In the genomic region with DNA sequence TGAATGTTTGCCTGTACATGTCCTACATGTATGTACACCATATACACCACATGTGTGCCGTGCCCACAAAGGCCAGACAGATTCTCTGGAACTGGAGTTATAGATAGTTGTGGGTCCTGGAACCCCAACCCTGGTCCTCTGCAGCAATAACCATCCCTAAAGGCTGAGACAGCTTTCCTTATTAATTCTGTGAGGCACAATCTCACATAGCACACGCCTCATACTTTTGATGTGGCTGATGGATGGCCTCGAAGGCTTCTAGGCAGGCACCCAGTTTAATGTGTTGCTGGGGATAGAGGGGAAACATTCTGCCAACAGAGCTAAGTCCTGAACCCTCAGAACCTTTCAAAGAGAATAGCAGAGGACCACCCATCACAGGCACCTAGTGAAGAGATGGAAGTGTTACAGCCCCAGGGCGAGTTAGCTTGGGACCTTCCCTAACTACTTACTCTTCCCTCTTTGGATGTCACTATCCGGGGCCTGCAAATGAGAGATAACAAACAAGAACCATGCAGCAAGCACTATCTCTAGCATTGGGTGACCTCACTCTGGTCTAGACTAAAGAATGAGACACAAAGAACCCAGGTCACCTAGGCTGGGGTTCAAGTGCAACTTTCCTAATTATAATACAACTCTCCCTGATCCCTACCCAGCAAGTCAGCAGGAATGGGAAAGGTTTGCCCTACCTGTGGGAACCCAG, we compare ENCODE assay signal across 19 mouse cellular contexts. TPM values are rescaled to one million over a fixed set of nuclear protein-coding genes. Genes with fewer than 3 reads are reported as not detected.
DNase-seq lines count a peak whose midpoint lies in the region; ATAC-seq and TF ChIP-seq lines count a peak whose summit lies in the region.
"Had no signal": no experiment of that assay in that cellular context is flagged by ENCODE, and none has a peak within 500 bp of the region (broad histone marks: within the 10 kb centered on the region; RNA-seq: fewer than 3 reads in every experiment).

No protein-coding gene starts in this region.

- H3K9me3 ChIP-seq in hindbrain, embryonic 13.5 days = no peaks in the 10 kb centered on the region
- no peaks in the 10 kb centered on the region for H3K9me3 ChIP-seq in hindbrain, embryonic 16.5 days (ENCODE audit: control insufficient read depth, low read length)
- H3K9me3 ChIP-seq in MEL (replicated peaks; ENCODE audit: insufficient read depth, low read length) = no peaks in the 10 kb centered on the region
- no peaks in the 10 kb centered on the region for H3K9me3 ChIP-seq in liver, embryonic 13.5 days (replicated peaks)
- H3K9me3 ChIP-seq: embryonic facial prominence, embryonic 13.5 days; forebrain, embryonic 13.5 days; heart, embryonic 13.5 days had no signal

- H3K4me3 ChIP-seq in hindbrain, embryonic 13.5 days = no peak overlapping the region
- H3K4me3 ChIP-seq in hindbrain, embryonic 16.5 days (ENCODE audit: low read length) = no peak overlapping the region
- H3K4me3 ChIP-seq in MEL (ENCODE audit: control insufficient read depth in 1 of 2, insufficient read depth in 1 of 2, low read depth in 2 of 2, low read length in 2 of 2) = no peak overlapping the region
- H3K4me3 ChIP-seq in liver, embryonic 13.5 days (replicated peaks) = peak overlapping the region; percentile 18; the same call in 1 of the 2 replicates
- H3K4me3 ChIP-seq: embryonic facial prominence, embryonic 13.5 days; forebrain, embryonic 13.5 days; heart, embryonic 13.5 days had no signal

- peak; percentile 86 for DNase-seq in MEL (ENCODE audit: low read depth, low spot score)
- peak; percentile 85 for DNase-seq in c-Kit-positive CD71-positive TER-119-positive erythroid progenitor cells, embryonic 14.5 days (ENCODE audit: low spot score)
- peak; percentile 74 for DNase-seq in liver, embryonic 13.5 days
- no peak for DNase-seq in frontal cortex, adult 2 months (ENCODE audit: extremely low spot score in 1 of 2, low spot score in 1 of 2)
- DNase-seq in Muller cell, postnatal 12 days (ENCODE audit: inconsistent ontology term) = no peak
- DNase-seq: adrenal gland, postnatal 10 days; kidney, postnatal 10 days; lung, adult 18-20 months; midbrain, embryonic 14.5 days; right cerebral cortex, postnatal 14 days; thymus, postnatal 25 days had no signal

- H3K4me1 ChIP-seq in hindbrain, embryonic 13.5 days (replicated peaks) = peaks cover 4% of the 10 kb centered on the region; the same call in 1 of the 2 replicates
- no peaks in the 10 kb centered on the region; the same call in 1 of the 2 replicates for H3K4me1 ChIP-seq in hindbrain, embryonic 16.5 days (ENCODE audit: control insufficient read depth, insufficient read depth, low read depth, low read length)
- H3K4me1 ChIP-seq in MEL (ENCODE audit: control insufficient read depth in 1 of 2, insufficient read depth in 2 of 2, low read length in 2 of 2) = peaks cover 12 to 20% of the 10 kb centered on the region in 2 experiments
- H3K4me1 ChIP-seq in liver, embryonic 13.5 days (replicated peaks) = peaks cover 44% of the 10 kb centered on the region
- H3K4me1 ChIP-seq: embryonic facial prominence, embryonic 13.5 days; heart, embryonic 13.5 days had no signal

- TF ChIP-seq EP300 in MEL (IDR thresholded peaks at IDR 0.05; ENCODE audit: low read depth in 1 of 2, low read length in 2 of 2) = peak; percentile 88 to 89

- no peak for TF ChIP-seq POLR2A in MEL (IDR thresholded peaks at IDR 0.05; ENCODE audit: control insufficient read depth in 1 of 2, insufficient read depth in 1 of 2, low read depth in 1 of 2, low read length in 2 of 2, poor library complexity in 1 of 2)

- TF ChIP-seq CTCF in MEL (IDR thresholded peaks at IDR 0.05 in 2 of 3, conservative IDR thresholded peaks at IDR 0.05 in 1 of 3; ENCODE audit: control insufficient read depth in 1 of 3, insufficient read depth in 1 of 3, low read depth in 2 of 3, low read length in 3 of 3, poor library complexity in 1 of 3, severe bottlenecking in 1 of 3) = no peak

- 86% methylated on average over 5 of the region's 5 CpGs for WGBS in hindbrain, embryonic 13.5 days
- 86% methylated on average over 5 of the region's 5 CpGs for WGBS in hindbrain, embryonic 16.5 days
- WGBS in liver, embryonic 13.5 days (ENCODE audit: insufficient replicate concordance) = 32% methylated on average over 5 of the region's 5 CpGs

- H3K27me3 ChIP-seq in hindbrain, embryonic 13.5 days = peaks cover 40% of the 10 kb centered on the region
- no peaks in the 10 kb centered on the region; the same call in none of the 2 replicates for H3K27me3 ChIP-seq in hindbrain, embryonic 16.5 days (replicated peaks; ENCODE audit: control insufficient read depth, insufficient read depth, low read length)
- H3K27me3 ChIP-seq in MEL (ENCODE audit: control insufficient read depth in 1 of 2, insufficient read depth in 2 of 2, low read length in 2 of 2) = no peaks in the 10 kb centered on the region
- H3K27me3 ChIP-seq in liver, embryonic 13.5 days = peaks cover 30% of the 10 kb centered on the region

- no peak overlapping the region for H3K4me2 ChIP-seq in hindbrain, embryonic 13.5 days
- H3K4me2 ChIP-seq in hindbrain, embryonic 16.5 days (ENCODE audit: low read length) = no peak overlapping the region
- H3K4me2 ChIP-seq in liver, embryonic 13.5 days = peak overlapping the region; percentile 55
- H3K4me2 ChIP-seq: embryonic facial prominence, embryonic 13.5 days; forebrain, embryonic 13.5 days; heart, embryonic 13.5 days had no signal

- no peak for ATAC-seq in hindbrain, embryonic 13.5 days (ENCODE audit: low FRiP score)
- no peak for ATAC-seq in hindbrain, embryonic 16.5 days
- peak; percentile 95 for ATAC-seq in liver, embryonic 13.5 days (ENCODE audit: low read depth)
- ATAC-seq in granulocyte monocyte progenitor cell, adult 5-6 weeks (replicated peaks; ENCODE audit: poor library complexity, severe bottlenecking) = no peak
- ATAC-seq: forebrain, embryonic 13.5 days; inflammation-experienced regulatory T-cells, adult 6 months had no signal

- no peak overlapping the region for H3K27ac ChIP-seq in hindbrain, embryonic 13.5 days
- no peak overlapping the region for H3K27ac ChIP-seq in hindbrain, embryonic 16.5 days (ENCODE audit: low read depth, low read length)
- peak overlapping the region; percentile 14 for H3K27ac ChIP-seq in MEL (ENCODE audit: control insufficient read depth, low read depth, low read length)
- H3K27ac ChIP-seq in liver, embryonic 13.5 days = peak overlapping the region; percentile 97
- H3K27ac ChIP-seq: embryonic facial prominence, embryonic 13.5 days; forebrain, embryonic 13.5 days; heart, embryonic 13.5 days; macrophage had no signal

- no peak for TF ChIP-seq RAD21 in MEL (IDR thresholded peaks at IDR 0.05; ENCODE audit: low read depth, low read length)

- no peaks in the 10 kb centered on the region for H3K36me3 ChIP-seq in hindbrain, embryonic 13.5 days
- no peaks in the 10 kb centered on the region for H3K36me3 ChIP-seq in hindbrain, embryonic 16.5 days (ENCODE audit: control insufficient read depth, insufficient read depth, low read length)
- H3K36me3 ChIP-seq in MEL (ENCODE audit: control insufficient read depth in 1 of 2, insufficient read depth in 2 of 2, low read length in 2 of 2) = peaks cover 0 to 16% of the 10 kb centered on the region in 2 experiments; a peak in 2 of 4 replicates
- no peaks in the 10 kb centered on the region for H3K36me3 ChIP-seq in liver, embryonic 13.5 days
- H3K36me3 ChIP-seq: embryonic facial prominence, embryonic 13.5 days; heart, embryonic 13.5 days had no signal

- peak overlapping the region; percentile 35; the same call in 1 of the 2 replicates for H3K9ac ChIP-seq in hindbrain, embryonic 13.5 days
- H3K9ac ChIP-seq in hindbrain, embryonic 16.5 days (ENCODE audit: low read depth, low read length) = no peak overlapping the region
- H3K9ac ChIP-seq in MEL (ENCODE audit: control insufficient read depth, low read depth, low read length, poor library complexity, severe bottlenecking) = no peak overlapping the region
- H3K9ac ChIP-seq in liver, embryonic 13.5 days = peak overlapping the region; percentile 59
- H3K9ac ChIP-seq: embryonic facial prominence, embryonic 13.5 days; forebrain, embryonic 13.5 days; heart, embryonic 13.5 days had no signal

- H3K79me2 ChIP-seq in MEL (ENCODE audit: control insufficient read depth, insufficient read depth, low read length, poor library complexity) = no peaks in the 10 kb centered on the region

RNA-seq across cellular contexts. Expression of a gene that starts 25.8 kb away (rescaled TPM):
- 0.65 and 1.4 TPM in 2 replicates for polyA plus RNA-seq in hindbrain, embryonic 13.5 days (2015; fragmentation: Nextera tagmentation; extraction: Ambion mirVana)
- 2.5 and 3.1 TPM in 2 replicates for polyA plus RNA-seq in hindbrain, embryonic 16.5 days (2015; fragmentation: Nextera tagmentation; extraction: Ambion mirVana)
- total RNA-seq in MEL (2012; rRNA removed) = 0.46 TPM in 1 of 2 replicates, not detected in the other
- polyA plus RNA-seq in MEL (2012; ENCODE audit: insufficient read depth in 1 of 2, insufficient read length in 2 of 2, low read depth in 1 of 2, low replicate concordance in 2 of 2, missing spikeins in 1 of 2) = under 1 TPM in 1 of 2 experiments, not detected in 1; 0.10 TPM
- 5.1 and 6.6 TPM in 2 replicates for polyA plus RNA-seq in liver, embryonic 13.5 days (2015; fragmentation: Nextera tagmentation; extraction: Ambion mirVana)
- total RNA-seq in granulocyte monocyte progenitor cell, adult 5-6 weeks (2014; fragmentation: Nextera tagmentation) = 0.11 TPM in 1 of 2 replicates, not detected in the other
- not detected in 2 replicates for total RNA-seq in granulocyte monocyte progenitor cell, adult 5-6 weeks (2017)
- polyA plus RNA-seq in frontal cortex, adult 2 months (2012; rRNA removed) = 4.4 and 5.5 TPM in 2 replicates
- polyA plus RNA-seq: inflammation-experienced regulatory T-cells, adult 6 months; macrophage had no signal

RNA-seq across cellular contexts. Expression of a gene that starts 27.5 kb away (rescaled TPM):
- 333 and 346 TPM in 2 replicates for polyA plus RNA-seq in hindbrain, embryonic 13.5 days (2015; fragmentation: Nextera tagmentation; extraction: Ambion mirVana)
- polyA plus RNA-seq in hindbrain, embryonic 16.5 days (2015; fragmentation: Nextera tagmentation; extraction: Ambion mirVana) = 276 and 284 TPM in 2 replicates
- total RNA-seq in MEL (2012; rRNA removed) = 415 and 498 TPM in 2 replicates
- polyA plus RNA-seq in MEL (2012; ENCODE audit: insufficient read depth in 1 of 2, insufficient read length in 2 of 2, low read depth in 1 of 2, low replicate concordance in 2 of 2, missing spikeins in 1 of 2) = 100 to 1,000 TPM in 1 of 2 experiments, not detected in 1; 298 TPM
- polyA plus RNA-seq in liver, embryonic 13.5 days (2015; fragmentation: Nextera tagmentation; extraction: Ambion mirVana) = 518 and 542 TPM in 2 replicates
- total RNA-seq in granulocyte monocyte progenitor cell, adult 5-6 weeks (2014; fragmentation: Nextera tagmentation) = 289 and 344 TPM in 2 replicates
- 559 and 668 TPM in 2 replicates for total RNA-seq in granulocyte monocyte progenitor cell, adult 5-6 weeks (2017)
- 151 and 152 TPM in 2 replicates for polyA plus RNA-seq in frontal cortex, adult 2 months (2012; rRNA removed)

RNA-seq across cellular contexts. Expression of a gene that starts 37.0 kb away (rescaled TPM):
- 67.7 and 74.7 TPM in 2 replicates for polyA plus RNA-seq in hindbrain, embryonic 13.5 days (2015; fragmentation: Nextera tagmentation; extraction: Ambion mirVana)
- polyA plus RNA-seq in hindbrain, embryonic 16.5 days (2015; fragmentation: Nextera tagmentation; extraction: Ambion mirVana) = 48.2 and 52.2 TPM in 2 replicates
- total RNA-seq in MEL (2012; rRNA removed) = 12.2 and 12.3 TPM in 2 replicates
- polyA plus RNA-seq in MEL (2012; ENCODE audit: insufficient read depth in 1 of 2, insufficient read length in 2 of 2, low read depth in 1 of 2, low replicate concordance in 2 of 2, missing spikeins in 1 of 2) = 10 to 100 TPM in 1 of 2 experiments, not detected in 1; 27.7 TPM
- 18.2 and 19.6 TPM in 2 replicates for polyA plus RNA-seq in liver, embryonic 13.5 days (2015; fragmentation: Nextera tagmentation; extraction: Ambion mirVana)
- 6.0 and 13.2 TPM in 2 replicates for total RNA-seq in granulocyte monocyte progenitor cell, adult 5-6 weeks (2014; fragmentation: Nextera tagmentation)
- 4.5 and 8.7 TPM in 2 replicates for total RNA-seq in granulocyte monocyte progenitor cell, adult 5-6 weeks (2017)
- 60.4 and 64.8 TPM in 2 replicates for polyA plus RNA-seq in frontal cortex, adult 2 months (2012; rRNA removed)

RNA-seq across cellular contexts. Expression of a gene that starts 37.0 kb away (rescaled TPM):
- polyA plus RNA-seq in hindbrain, embryonic 13.5 days (2015; fragmentation: Nextera tagmentation; extraction: Ambion mirVana) = 138 and 157 TPM in 2 replicates
- 202 and 206 TPM in 2 replicates for polyA plus RNA-seq in hindbrain, embryonic 16.5 days (2015; fragmentation: Nextera tagmentation; extraction: Ambion mirVana)
- 9.8 and 13.2 TPM in 2 replicates for total RNA-seq in MEL (2012; rRNA removed)
- 10 to 100 TPM in 1 of 2 experiments, not detected in 1; 91.1 TPM for polyA plus RNA-seq in MEL (2012; ENCODE audit: insufficient read depth in 1 of 2, insufficient read length in 2 of 2, low read depth in 1 of 2, low replicate concordance in 2 of 2, missing spikeins in 1 of 2)
- 16.3 and 17.1 TPM in 2 replicates for polyA plus RNA-seq in liver, embryonic 13.5 days (2015; fragmentation: Nextera tagmentation; extraction: Ambion mirVana)
- total RNA-seq in granulocyte monocyte progenitor cell, adult 5-6 weeks (2014; fragmentation: Nextera tagmentation) = 43.3 and 52.4 TPM in 2 replicates
- total RNA-seq in granulocyte monocyte progenitor cell, adult 5-6 weeks (2017) = 6.3 and 21.4 TPM in 2 replicates
- polyA plus RNA-seq in frontal cortex, adult 2 months (2012; rRNA removed) = 43.0 and 43.8 TPM in 2 replicates

RNA-seq across cellular contexts. Expression of a gene that starts 49.4 kb away (rescaled TPM):
- 57.4 and 58.5 TPM in 2 replicates for polyA plus RNA-seq in hindbrain, embryonic 13.5 days (2015; fragmentation: Nextera tagmentation; extraction: Ambion mirVana)
- polyA plus RNA-seq in hindbrain, embryonic 16.5 days (2015; fragmentation: Nextera tagmentation; extraction: Ambion mirVana) = 51.8 and 55.2 TPM in 2 replicates
- total RNA-seq in MEL (2012; rRNA removed) = 21.0 and 21.6 TPM in 2 replicates
- polyA plus RNA-seq in MEL (2012; ENCODE audit: insufficient read depth in 1 of 2, insufficient read length in 2 of 2, low read depth in 1 of 2, low replicate concordance in 2 of 2, missing spikeins in 1 of 2) = 10 to 100 TPM in 1 of 2 experiments, not detected in 1; 35.9 TPM
- 18.1 and 18.3 TPM in 2 replicates for polyA plus RNA-seq in liver, embryonic 13.5 days (2015; fragmentation: Nextera tagmentation; extraction: Ambion mirVana)
- 19.7 and 41.9 TPM in 2 replicates for total RNA-seq in granulocyte monocyte progenitor cell, adult 5-6 weeks (2014; fragmentation: Nextera tagmentation)
- 10.8 and 15.6 TPM in 2 replicates for total RNA-seq in granulocyte monocyte progenitor cell, adult 5-6 weeks (2017)
- 49.9 and 55.6 TPM in 2 replicates for polyA plus RNA-seq in frontal cortex, adult 2 months (2012; rRNA removed)

Comparison
In these comparisons a context has a peak if more than half of its experiments do, and no peak if none do; other contexts are left out.
1. H3K9ac ChIP-seq: peak in hindbrain, embryonic 13.5 days (single experiment) and liver, embryonic 13.5 days (single experiment); none in hindbrain, embryonic 16.5 days (single experiment) and MEL (single experiment).
2. H3K27ac ChIP-seq: peak in MEL (single experiment) and liver, embryonic 13.5 days (single experiment); none in hindbrain, embryonic 13.5 days (single experiment) and hindbrain, embryonic 16.5 days (single experiment).
3. DNase-seq: peak in MEL (single experiment), c-Kit-positive CD71-positive TER-119-positive erythroid progenitor cells, embryonic 14.5 days (single experiment) and liver, embryonic 13.5 days (single experiment); none in frontal cortex, adult 2 months (0 of 2) and Muller cell, postnatal 12 days (single experiment).